Mouse (Mus musculus) hindbrain, postnatal 0 days (tissue): ENCODE data around the gene Dph7. TPM values are rescaled to one million over a fixed set of nuclear protein-coding genes. Genes with fewer than 3 reads are reported as not detected.

Source experiments
- ATAC-seq: fragments of 200-750 bp; cut with Nextera tagmentation; 2 replicates; pipeline ENCODE4 v1.8.0; 2017; ENCODE audit warnings: mild to moderate bottlenecking, moderate TSS enrichment, moderate library complexity
- DNase-seq: peaks from one replicate; pipeline ENCODE4 v3.0.0-alpha.2; 2015; ENCODE audit warnings: low spot score
- H3K27ac ChIP-seq: fragments of 300-500 bp; sonication (generic); 2 replicates; pipeline ENCODE4 v1.5.1; 2014; ENCODE audit warnings: mild to moderate bottlenecking
- H3K27me3 ChIP-seq: fragments of 300-500 bp; sonication (generic); 2 replicates; pipeline ENCODE4 v1.6.1; 2014; ENCODE audit warnings: low read length, mixed read lengths; ENCODE audit not compliant: insufficient read depth
- H3K36me3 ChIP-seq: fragments of 300-500 bp; sonication (generic); 2 replicates; pipeline ENCODE4 v1.6.1; 2014; ENCODE audit warnings: low read length, mixed read lengths; ENCODE audit not compliant: insufficient read depth
- H3K4me1 ChIP-seq: fragments of 300-500 bp; sonication (generic); 2 replicates; pipeline ENCODE4 v1.6.1; 2014; ENCODE audit warnings: antibody characterized with exemption, low read length, mixed read lengths; ENCODE audit not compliant: insufficient read depth
- H3K4me2 ChIP-seq: fragments of 300-500 bp; sonication (generic); 2 replicates; pipeline ENCODE4 v1.6.1; 2014; ENCODE audit warnings: low read depth, mild to moderate bottlenecking, low read length, moderate library complexity, mixed read lengths
- H3K4me3 ChIP-seq: fragments of 300-500 bp; sonication (generic); 2 replicates; pipeline ENCODE4 v1.5.1; 2014; ENCODE audit warnings: low read length
- H3K9ac ChIP-seq: fragments of 300-500 bp; sonication (generic); replicated peaks from 2 replicates; pipeline ENCODE4 v1.6.1; 2014; ENCODE audit warnings: mild to moderate bottlenecking, low read length, moderate library complexity, mixed read lengths
- H3K9me3 ChIP-seq: fragments of 300-500 bp; sonication (generic); 2 replicates; pipeline ENCODE4 v1.6.1; 2016; ENCODE audit warnings: low read length, mixed read lengths
- CTCF ChIP-seq: IDR thresholded peaks from 2 replicates; pipeline ENCODE4 v1.5.1; 2016; ENCODE audit warnings: antibody characterized with exemption, control low read depth, low read depth
- WGBS: fragments of 180-500 bp; shearing (Covaris S2); extraction: QIAGEN DNeasy Blood & Tissue Kit; methylation state at CpG from one replicate; pipeline ENCODE4 v1.1.7; 2014; 5-methylcytosine and 5-hydroxymethylcytosine counted together
- polyA plus RNA-seq: library from polyadenylated mRNA; unstranded; fragments of >200 nt; fragmentation: Nextera tagmentation; extraction: Ambion mirVana; gene quantifications from 2 replicates; pipeline ENCODE4 v1.2.1, GENCODE M21; 2015
- total RNA-seq: library from RNA; depleted of rRNA; stranded (reverse); fragments of >200 nt; gene quantifications from 2 replicates; pipeline ENCODE4 v1.2.3, GENCODE M21; 2014; rRNA removed

The Dph7 gene
- total RNA-seq: 38.9 and 45.8 TPM in 2 replicates
- 32.1 and 35.7 TPM in 2 replicates for polyA plus RNA-seq

- H3K4me1 ChIP-seq: peaks cover 7% of the 10 kb centered on the region; the same call in 1 of the 2 replicates
- 1% methylated on average over 28 of the region's 28 CpGs for WGBS
These were observed at the start of gene Dph7 for GRCm38 (mm10) chr2:24962304-24963000. Gene Dph7, plus strand, starts transcription at chr2:24962400.

GRCm38 (mm10) chr2:24912589-24912988 lies 49.6 kb upstream of the Dph7 start:
- Histone ChIP-seq H3K27ac (no peak overlapping the region), H3K9me3 (no peaks in the 10 kb centered on the region), H3K4me1 (peaks cover 2% of the 10 kb centered on the region), H3K36me3 (no peaks in the 10 kb centered on the region), H3K9ac (no peak overlapping the region), H3K4me2 (no peak overlapping the region), H3K4me3 (no peak overlapping the region), H3K27me3 (no peaks in the 10 kb centered on the region)
- TF ChIP-seq CTCF: no peak
- DNase-seq (no peak), ATAC-seq (no peak)

More at GRCm38 (mm10) chr2:24962304-24963000, at the start of gene Dph7:
- H3K4me2 ChIP-seq: peak within 1 kb of the TSS; percentile 74
- H3K36me3 ChIP-seq: peaks cover 38% of the 10 kb centered on the region
- no peaks in the 10 kb centered on the region for H3K27me3 ChIP-seq
- peak; percentile 98 for TF ChIP-seq CTCF
- ATAC-seq (peak; percentile 92), DNase-seq (peak; percentile 95)
- no peaks in the 10 kb centered on the region for H3K9me3 ChIP-seq
- H3K9ac ChIP-seq: peak within 1 kb of the TSS; percentile 80
- peak within 1 kb of the TSS; percentile 70 for H3K27ac ChIP-seq
- H3K4me3 ChIP-seq: peak within 1 kb of the TSS; percentile 72

GRCm38 (mm10) chr2:24914762-24915161 lies 47.4 kb upstream of the Dph7 start:
- DNase-seq (no peak), ATAC-seq (no peak)
- H3K4me2 ChIP-seq: no peak overlapping the region
- H3K9ac ChIP-seq: no peak overlapping the region
- WGBS: 63% methylated on average over 3 of the region's 3 CpGs
- H3K27ac ChIP-seq: no peak overlapping the region
- peaks cover 10% of the 10 kb centered on the region for H3K4me1 ChIP-seq
- no peak overlapping the region for H3K4me3 ChIP-seq
- no peaks in the 10 kb centered on the region for H3K27me3 ChIP-seq
- no peaks in the 10 kb centered on the region for H3K36me3 ChIP-seq
- no peak for TF ChIP-seq CTCF
- no peaks in the 10 kb centered on the region for H3K9me3 ChIP-seq

- Histone ChIP-seq H3K36me3 (no peaks in the 10 kb centered on the region), H3K9me3 (no peaks in the 10 kb centered on the region), H3K4me2 (peak within 1 kb of the TSS; percentile 83), H3K27ac (peak within 1 kb of the TSS; percentile 98), H3K4me3 (peak within 1 kb of the TSS; percentile 96), H3K27me3 (no peaks in the 10 kb centered on the region), H3K4me1 (peaks cover 10% of the 10 kb centered on the region), H3K9ac (peak within 1 kb of the TSS; percentile 96)
- DNase-seq (peak; percentile 97), ATAC-seq (peak; percentile 98)
- under 1% methylated on average over 106 of the region's 112 CpGs for WGBS
- TF ChIP-seq CTCF: peak; percentile 22; the same call in 1 of the 2 replicates
These were observed 43.0 kb upstream of the Dph7 start, which contains the start of gene Ehmt1 for GRCm38 (mm10) chr2:24918930-24919838. Gene Ehmt1, minus strand, starts transcription at chr2:24919614.

DNA sequence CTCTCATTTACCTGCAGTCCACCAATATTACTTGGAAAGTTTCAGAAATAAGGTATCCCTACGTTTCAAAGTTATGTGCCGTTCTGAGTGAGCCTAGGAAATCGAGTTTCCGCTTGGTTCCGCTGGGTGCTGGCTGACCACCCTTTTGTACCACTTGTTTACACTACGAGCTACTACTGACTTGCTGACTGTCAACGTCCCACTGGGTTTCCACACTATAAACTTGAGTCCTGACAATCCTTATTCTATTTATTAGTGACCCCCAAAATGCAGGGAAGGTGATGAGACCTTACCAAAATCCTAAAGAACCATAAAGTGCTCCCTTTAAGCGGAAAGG lies 42.4 kb upstream of the Dph7 start:
- H3K4me2 ChIP-seq: peak overlapping the region; percentile 83
- H3K4me1 ChIP-seq: peaks cover 10% of the 10 kb centered on the region
- 10% methylated on average over 8 of the region's 8 CpGs for WGBS
- no peaks in the 10 kb centered on the region for H3K27me3 ChIP-seq
- H3K9me3 ChIP-seq: no peaks in the 10 kb centered on the region
- peak overlapping the region; percentile 96 for H3K4me3 ChIP-seq
- DNase-seq: no peak
- H3K27ac ChIP-seq: peak overlapping the region; percentile 98
- TF ChIP-seq CTCF: no peak
- H3K9ac ChIP-seq: peak overlapping the region; percentile 96
- H3K36me3 ChIP-seq: no peaks in the 10 kb centered on the region
- ATAC-seq: peak; percentile 64

GRCm38 (mm10) chr2:24923561-24923960 lies 38.6 kb upstream of the Dph7 start:
- 55% methylated on average over 2 of the region's 2 CpGs for WGBS
- TF ChIP-seq CTCF: peak; percentile 58
- Histone ChIP-seq H3K4me3 (no peak overlapping the region), H3K36me3 (peaks cover 9% of the 10 kb centered on the region; the same call in 1 of the 2 replicates), H3K9me3 (no peaks in the 10 kb centered on the region), H3K4me2 (no peak overlapping the region), H3K27me3 (no peaks in the 10 kb centered on the region), H3K4me1 (no peaks in the 10 kb centered on the region), H3K27ac (no peak overlapping the region), H3K9ac (no peak overlapping the region)
- ATAC-seq (no peak), DNase-seq (peak; percentile 38)
